Mouse (Mus musculus) megakaryocyte, adult 5-6 weeks (primary cell): Measurements from ENCODE around the gene Dpy19l1. TPM values are rescaled to one million over a fixed set of nuclear protein-coding genes. Genes with fewer than 3 reads are reported as not detected.

Experiments used
- ATAC-seq: 2 replicates; pipeline ENCODE4 v1.8.0; 2016; ENCODE audit warnings: mild to moderate bottlenecking, inconsistent platforms; ENCODE audit not compliant: poor library complexity, severe bottlenecking
- total RNA-seq, 2 experiments: library from RNA; stranded (forward) in 1 of 2; stranded (reverse) in 1 of 2; fragments of 153-499, 151-499 nt in 1 of 2; fragments of 221-1000, 200-1000 nt in 1 of 2; gene quantifications; 2 replicates each; pipeline versions ENCODE4 v1.2.3 to v1.2.4; 2015 to 2017

Dpy19l1 gene
- 69.0 and 75.6 TPM in 2 replicates for total RNA-seq (2015)
- total RNA-seq (2017), result 95.8 and 98.4 TPM in 2 replicates

DNA sequence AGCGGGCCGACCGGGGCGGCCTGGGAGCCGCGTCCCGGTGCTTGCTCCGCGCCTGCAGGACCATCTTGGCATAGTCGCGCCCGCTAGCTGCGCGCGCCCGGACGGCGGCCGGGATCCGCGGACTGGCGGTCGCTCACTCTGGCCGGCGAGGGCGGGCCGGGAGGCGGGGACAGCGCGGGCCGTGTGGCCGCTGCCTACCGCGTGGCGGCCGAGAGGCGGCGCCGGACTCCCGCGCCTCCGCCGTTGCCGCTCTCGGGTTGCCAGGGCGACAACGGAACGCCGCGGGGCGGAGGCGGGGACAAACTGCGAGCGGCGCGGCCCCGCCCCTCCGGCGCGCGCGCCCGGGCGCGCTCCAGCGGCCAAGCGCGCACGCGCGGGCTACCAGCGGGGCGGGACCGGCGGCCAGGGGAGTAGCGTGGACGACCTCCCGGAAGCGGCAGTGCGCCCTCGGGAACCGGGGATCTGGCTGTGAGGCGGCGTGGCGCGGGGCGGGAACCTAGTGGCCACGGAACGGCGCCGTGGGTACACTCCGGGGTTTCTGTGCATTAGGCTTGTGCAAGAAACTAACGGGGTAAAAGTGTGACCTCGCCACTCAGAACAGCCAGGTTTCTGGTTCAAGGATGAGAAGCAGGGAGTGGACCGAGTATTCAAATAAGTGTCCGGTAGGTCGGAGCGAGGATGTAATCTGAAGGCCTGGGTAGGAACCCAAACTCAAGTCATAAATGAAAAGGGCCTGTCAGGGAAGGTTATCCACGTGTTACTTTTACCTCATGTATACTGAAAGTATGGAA lies at the start of gene Dpy19l1:
TSS of gene Dpy19l1 (minus strand) at position 74 of the 791 bp plus-strand sequence.
- peak; percentile 73 for ATAC-seq

DNA sequence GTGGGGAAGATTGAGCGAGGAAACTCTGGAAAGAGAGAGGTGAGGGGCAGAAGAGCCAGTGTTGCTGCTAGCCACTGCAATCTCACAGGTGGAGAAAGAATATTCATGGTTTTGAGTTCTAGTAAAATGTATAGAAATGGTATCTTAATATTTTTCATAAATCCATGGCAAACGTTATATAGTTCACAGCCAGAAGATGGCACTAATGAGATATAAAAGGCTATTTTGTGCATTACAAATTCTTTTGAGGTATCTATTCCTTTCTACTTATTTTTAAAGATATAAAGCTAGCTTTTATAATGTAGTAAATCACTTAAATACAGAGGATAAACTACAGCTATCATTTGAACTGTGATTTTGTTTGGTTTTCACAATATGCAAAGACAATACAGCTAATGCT lies 35.2 kb upstream of the Dpy19l1 start:
- no peak for ATAC-seq

DNA sequence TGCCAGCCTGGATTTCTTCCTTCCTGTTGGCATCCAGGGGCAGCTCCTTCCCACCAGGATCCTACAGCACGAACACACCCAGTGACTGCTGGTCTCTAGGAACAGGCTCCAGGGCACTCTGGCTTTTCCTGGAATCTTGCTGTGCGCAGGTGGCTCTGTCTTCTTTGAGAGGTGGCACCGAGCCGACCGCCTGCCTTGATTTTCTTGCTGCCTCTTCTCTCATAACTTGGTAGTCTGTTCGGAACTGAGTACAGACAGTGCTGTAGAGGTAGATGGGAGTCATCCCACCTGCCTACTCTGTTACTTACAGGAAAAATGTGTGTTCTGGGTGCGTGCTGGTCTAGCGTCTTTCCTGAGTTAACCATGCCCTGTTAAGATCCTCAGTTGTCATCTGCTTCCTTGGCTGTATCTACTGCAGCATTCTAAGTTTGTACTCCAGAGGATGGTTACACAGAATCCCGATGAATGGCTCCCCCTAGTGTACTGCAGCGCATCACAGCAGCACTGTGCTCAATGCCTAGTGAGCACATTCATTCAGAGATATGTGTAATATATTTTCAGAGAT lies 13.7 kb upstream of the Dpy19l1 start:
- peak; percentile 69 for ATAC-seq

DNA sequence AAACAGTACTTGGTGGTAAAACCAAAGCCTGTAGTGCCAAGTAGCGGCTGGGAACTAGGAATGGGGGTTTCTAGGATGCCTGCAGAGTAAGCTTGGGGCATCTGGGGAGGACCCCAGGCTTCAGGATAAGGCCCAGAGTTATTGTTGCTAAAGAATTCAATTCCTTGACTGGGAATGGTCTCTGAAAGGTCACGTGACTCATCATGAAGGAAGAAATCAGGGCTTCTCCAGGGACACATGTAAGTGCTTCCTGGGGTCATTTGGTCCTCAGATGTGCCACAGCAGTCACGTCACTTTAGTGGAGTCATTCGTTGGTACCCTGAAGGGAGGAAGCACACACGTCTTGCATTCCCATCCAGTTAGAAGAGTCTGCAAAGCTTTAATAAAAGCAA lies 11.1 kb upstream of the Dpy19l1 start:
- ATAC-seq, result no peak

DNA sequence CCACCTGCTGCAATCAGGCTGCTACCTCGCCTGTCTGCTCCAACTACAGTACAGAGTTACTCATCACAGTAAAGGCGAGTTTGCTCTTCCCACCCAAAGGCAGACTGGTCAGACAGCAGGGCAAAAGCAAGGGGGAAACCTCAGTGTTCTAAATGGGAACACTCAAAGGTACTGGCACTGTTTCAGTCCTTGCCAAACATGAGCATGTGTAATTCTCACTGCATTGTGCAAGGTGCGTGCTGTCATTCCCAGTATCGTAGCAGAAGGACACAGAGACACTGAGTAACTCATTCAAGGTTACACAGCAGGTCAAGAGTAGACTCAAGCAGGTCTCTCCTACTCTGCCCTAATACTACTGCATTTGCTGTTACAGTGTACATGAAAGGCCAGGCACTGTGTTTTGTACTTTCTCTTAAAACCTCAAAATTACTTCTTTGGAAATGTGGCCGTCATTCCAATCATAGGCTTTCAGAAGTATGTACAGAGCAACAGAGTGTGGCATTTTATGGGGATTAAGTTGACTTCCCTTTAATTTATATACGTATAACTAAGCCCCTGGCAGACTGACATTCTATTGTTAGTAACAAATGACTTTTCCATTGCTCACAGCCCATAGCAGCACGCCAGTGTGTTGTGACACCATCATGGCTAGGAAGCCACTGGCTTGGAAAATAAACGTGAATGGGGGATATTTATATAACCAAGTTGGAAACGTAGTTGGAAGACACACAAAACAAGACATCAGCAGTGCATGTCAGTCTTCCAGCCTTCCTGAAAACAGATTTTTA lies 10.5 kb upstream of the Dpy19l1 start:
- no peak for ATAC-seq

DNA sequence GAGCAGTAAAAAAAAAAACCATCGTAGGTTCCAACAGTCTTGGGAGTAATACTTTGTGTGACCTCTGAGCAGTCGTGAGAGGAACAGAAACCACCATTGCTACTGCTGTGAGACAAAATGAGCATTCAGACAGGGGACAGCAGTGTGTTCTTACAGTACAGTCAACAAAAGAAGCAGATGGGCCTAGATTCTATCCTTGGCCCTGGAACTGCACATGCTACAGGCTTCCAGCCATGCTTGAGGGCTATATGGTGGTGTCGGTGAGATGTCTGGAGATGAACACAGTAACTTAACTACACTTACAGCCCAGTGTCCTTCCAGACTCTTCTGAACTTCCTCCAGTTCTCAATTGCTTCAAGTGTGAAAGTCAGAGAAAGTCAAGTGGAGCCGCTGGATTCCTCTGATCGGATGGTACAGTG lies 9.2 kb upstream of the Dpy19l1 start:
- peak; percentile 76 for ATAC-seq

DNA sequence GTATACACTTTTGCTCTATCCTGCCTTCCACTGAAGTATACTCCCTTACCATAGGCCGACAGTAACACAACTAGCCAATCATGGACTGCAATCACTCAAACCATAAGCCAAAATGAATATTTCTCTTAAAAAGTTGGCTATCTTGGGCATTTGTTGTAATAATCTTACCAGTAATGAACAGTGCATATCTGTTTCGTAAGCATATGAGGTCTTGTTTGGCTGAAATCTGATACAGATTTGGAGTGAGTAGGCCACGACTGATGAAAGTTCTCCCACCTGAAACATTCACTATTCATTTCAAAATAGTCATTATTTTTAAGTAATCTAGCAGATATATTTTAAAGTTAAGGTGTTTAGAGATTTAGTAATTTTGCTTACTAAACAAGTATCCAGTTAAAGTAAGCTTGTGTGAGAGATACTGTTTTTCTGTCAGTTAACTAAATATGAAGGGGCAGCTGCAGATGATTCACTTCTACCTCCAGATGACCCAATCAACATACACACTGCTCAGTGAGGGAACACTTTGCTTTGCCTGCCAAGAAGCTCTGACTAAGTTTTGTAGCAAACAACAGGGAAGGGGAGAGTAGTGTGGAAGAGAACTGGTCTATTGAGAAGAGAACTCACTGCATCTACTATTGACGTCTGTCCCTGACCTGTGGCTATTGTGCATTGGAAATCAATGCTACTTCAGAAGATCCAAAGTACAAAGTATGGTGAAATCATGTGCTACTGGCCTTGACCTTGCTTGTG lies 8.6 kb upstream of the Dpy19l1 start:
- ATAC-seq, result no peak

DNA sequence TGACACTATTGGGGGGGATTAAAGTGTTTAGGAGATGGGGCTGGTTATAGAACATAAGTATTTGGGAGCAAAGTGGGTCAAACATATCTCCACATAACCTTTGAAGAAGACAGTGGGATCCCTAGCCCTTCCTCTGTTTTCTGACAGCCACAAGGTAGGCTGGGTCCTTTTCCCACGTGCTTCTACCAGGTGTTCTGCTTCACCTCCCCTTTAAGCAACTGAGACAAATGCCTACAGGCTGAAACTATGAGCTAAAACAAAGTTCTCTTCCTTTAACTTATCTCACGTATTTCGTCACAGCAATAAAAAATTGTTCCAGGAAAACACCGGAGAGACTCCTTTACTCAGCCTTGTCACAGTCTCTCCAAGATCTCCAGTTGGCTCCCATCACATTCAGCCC lies 5.9 kb upstream of the Dpy19l1 start:
- ATAC-seq, result no peak

DNA sequence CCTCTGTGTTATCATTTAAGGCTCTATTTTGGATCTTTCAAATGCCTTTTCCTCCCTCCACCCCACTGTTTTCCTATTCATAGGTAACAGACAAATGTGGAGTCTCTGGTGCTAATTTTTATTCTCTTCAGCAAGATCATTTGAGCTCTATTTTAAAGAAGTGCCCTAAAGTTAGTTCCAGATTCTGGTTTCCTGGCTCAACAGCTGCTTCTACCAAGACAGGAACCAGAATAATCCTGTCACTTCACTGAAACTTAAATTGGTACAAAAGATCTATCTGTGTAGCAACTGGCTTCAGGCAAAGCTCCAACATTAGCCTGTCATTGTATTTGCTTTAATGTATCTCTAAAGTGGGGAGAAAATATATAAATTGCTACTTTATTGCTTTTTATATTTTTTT lies 3.6 kb upstream of the Dpy19l1 start:
- no peak for ATAC-seq

DNA sequence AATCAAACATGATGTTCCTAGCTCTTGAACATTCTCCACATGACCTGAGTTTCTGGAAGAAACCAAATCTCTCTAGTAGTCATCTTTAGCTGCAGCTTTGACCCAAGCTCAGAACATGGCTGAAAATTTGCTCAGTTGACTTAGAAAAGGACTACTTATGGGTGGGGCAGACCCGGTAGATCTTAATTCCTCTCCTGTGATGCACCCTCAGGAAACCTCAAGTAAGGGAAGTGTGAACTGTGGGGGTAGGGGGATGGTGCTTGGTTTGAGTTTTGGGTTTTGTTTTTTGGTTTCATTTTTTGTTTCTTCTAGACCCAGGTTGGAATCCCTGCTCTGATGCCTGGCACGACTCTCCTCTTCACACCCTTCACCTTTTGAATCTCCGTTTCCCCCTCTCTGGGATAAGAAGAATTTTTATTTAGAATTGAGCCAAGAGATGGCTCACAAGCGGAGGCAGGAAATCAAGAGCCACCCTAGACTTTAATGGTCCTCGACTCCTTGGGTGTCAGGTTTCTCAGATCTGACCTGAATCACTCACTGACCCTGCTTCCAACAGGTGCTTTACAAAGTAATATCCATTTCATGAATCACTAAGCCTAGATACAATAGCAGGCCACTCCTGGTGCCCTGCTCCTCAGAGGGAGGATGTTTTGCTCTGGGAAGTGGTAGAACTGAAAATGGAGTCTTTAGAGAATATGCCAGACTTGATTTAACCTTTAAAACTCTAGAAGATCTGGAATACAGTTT lies 2.2 kb upstream of the Dpy19l1 start:
- peak; percentile 52 for ATAC-seq

DNA sequence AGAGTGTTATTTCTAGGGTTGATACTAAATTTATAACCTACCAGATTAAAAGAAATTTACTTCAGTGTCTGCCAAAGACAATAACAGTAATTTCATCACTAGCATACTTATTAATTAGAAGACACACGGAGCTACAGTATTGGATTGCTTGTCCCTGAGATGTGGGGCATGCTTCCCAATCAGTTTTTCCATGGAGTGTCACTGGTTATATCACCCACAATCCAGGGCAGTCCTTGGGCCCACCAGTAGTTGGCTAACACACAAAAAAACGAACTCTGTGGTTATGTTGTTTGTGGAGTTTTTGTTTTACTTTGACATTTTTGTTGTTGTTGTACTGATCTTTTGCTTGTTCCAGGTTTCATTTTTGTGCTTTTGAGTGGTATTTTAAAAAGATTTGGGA lies 1.4 kb upstream of the Dpy19l1 start:
- ATAC-seq, result no peak

DNA sequence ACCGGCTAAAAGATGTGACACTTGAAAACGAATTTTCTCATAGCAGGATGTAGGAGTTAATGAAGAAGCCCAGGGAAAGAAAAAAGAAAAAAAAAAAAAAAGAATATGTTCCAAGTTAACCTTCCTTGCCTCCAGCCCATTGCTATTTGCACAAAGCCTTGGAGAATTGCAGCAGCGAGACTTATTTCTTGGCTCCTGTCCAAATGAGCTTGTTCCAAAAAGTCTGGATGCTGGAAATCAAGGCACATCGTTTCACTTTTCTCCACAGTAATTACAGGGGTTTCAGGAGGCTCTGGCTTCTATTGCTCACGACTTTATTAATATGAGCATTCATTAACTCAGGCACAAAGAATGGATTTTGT lies 899 bp upstream of the Dpy19l1 start:
- no peak for ATAC-seq

DNA sequence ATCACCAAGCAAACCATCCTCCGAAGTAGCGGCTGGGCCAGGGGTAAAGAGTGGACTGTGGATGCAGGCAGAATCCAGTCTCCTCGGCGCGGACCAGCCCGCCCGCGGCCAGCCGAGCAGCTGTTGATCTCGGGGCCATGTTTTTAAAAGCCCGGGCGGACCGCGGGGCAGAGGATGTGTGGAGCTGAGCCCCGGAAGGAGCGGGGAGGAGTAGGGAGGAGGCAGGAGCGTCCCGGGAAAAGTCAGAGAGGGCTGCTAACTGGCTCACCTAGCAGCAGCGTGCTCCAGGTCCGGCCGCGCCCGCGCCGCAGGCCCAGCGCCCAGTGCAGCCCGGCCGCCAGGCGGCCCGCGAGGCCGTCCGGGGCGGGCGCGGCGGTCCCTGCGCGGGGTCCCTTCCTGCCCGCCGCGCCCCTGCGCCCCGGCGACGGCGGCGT lies 352 bp downstream of the Dpy19l1 start:
- peak; percentile 20 for ATAC-seq

DNA sequence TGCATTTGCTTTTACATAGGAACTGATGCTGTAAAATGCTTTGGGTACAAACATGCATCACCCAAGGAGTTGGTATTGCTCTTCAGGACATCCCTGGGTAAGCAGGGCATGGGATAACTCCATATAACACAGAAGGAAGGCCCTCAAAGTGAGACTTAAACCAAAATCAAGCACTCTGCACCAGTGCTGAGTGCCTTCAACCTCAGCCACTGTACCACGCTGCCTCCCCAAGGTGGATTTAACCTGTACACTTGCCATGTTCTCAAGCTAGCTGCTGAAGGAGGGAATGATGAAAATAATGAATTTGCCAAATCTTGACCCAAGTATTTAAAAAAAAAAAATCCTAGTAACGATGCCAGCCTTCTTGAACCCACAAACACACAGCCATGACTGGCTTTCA lies 1.3 kb downstream of the Dpy19l1 start:
- no peak for ATAC-seq

DNA sequence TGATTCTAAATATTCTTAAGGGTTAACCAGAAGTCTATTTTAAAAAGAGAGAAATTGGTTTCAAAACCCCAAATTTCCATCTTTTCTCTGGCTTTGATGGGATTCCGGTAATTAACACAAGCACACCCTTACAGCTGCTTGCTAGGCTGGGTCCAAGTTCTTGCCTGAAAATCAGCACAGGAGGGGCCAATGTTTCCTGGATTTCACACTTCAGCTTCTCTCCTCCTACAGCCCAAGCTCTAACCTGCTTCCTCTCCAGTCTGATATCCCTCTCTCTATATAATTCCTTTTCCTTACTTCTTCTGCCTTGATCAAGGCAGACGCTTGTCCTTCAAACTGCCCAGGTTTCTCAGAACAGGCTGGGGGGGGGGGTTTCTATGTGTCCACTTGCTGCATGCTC lies 6.7 kb downstream of the Dpy19l1 start:
- no peak for ATAC-seq

DNA sequence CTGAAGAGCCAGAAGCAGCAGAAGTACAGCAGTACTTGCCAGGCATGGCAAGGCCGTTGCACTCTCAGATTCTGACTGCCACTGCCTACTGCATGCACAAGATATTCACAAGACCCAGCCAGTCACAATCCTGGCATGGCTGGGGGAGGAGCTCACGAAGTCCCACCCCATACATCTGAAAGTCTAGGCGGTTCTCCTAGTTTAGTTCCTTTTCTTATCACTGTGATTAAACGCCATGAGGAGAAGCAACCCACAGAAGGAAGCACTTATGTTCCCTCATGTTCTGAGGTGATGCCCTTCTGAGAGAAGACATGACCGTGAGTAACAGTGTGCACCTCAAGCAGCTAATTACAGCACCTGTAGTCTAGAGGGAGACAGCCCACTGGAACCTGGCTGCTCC lies 12.4 kb downstream of the Dpy19l1 start:
- peak; percentile 51; the same call in 1 of the 2 replicates for ATAC-seq

DNA sequence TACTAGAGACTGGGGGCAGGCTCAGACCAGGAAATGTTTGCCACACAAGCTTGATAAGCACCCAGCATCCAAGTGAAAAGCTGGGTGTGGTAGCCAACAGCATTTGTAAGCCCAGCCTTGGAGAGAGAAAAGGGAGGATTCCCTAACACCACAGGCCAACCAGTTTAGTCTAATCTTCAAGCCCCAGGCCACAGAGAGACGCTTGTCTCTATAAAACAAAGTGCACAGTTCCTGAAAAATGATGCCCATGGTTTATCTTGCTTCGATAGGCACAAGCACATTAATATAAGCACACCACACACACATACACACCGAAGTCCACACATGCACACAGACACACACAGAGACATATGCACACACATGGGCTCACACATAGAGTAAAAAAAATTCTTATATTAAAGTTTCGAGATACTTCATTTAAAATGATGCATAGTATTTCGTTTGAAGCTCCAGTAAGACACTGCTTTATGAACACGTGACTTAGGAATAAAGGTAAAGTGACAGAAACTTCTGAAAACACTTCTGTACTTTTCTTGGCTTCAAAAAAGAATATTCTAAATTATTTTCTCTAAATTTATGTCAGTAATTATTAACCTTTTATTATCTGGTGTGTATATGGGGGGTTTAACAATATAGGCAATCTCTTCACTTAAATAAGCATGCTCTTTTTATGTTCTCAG lies 14.4 kb downstream of the Dpy19l1 start:
- ATAC-seq, result peak; percentile 30

DNA sequence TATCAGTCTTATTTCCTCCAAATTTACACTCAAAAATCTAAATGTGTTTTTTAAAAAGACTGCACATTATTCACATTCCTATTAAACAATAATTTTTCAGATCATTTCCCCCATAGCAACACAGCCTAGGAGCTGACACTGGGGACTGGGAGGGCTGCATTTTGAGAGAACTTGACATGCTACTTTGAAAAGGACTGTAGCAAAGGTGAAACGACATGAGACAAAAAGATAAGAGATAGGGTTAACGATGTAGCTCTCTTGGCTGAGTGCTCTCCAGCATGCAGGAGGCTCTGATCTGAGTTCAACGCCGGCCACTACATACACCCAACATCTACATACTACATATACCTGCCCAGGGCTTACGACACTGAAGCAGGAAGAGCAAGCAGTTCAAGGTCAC lies 20.6 kb downstream of the Dpy19l1 start:
- ATAC-seq, result no peak

DNA sequence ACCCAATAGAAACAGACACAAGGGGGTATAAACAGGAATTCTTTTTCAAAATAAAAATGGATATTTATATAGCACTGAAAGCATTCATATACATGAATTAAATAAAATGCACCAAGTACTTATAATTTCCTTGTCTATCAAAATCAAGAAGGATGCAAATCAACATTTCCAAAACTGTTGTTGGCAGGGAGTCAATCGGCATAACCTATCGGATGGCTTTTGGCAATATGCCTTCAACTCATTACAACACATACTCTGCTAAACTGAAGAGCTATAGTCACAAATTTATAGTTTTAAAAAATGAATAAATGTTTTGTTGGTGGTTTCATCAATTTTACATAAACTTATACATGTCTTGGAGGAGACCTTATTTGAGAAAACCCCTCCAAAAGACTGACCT lies 25.7 kb downstream of the Dpy19l1 start:
- ATAC-seq, result no peak

DNA sequence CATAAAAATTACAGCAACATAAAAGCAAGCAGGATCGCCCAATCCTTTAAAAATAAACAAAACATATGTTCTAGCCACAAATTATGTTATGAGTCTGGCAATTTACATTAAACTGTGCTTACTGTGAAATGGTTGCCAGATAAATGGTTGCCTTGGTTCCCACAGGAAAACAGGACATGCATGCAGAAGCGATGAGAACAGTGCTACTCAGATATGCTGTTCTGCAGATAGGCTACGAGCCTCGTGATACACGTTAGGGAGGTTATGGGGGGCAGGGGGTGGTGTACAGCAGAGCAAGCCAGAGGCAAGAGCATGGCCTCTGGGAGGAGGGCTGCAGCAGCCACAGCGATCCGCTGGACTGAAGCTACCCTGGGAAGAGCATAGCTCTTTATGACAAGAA lies 29.1 kb downstream of the Dpy19l1 start:
- ATAC-seq, result no peak
